Mouse (Mus musculus): ENCODE measurements at regions not wholly inside any gene's neighbourhood (a gene's known extent, or its start where the extent isn't known, plus 50 kb on each side); places are given as distances from the start of the nearest gene placed in this dataset.

GRCm38 (mm10) chr2:114993882-114994281, 339.1 kb upstream of the Dph6 start:
- no peak for DNase-seq

- DNase-seq: no peak
These were observed 340.1 kb upstream of the Dph6 start for GRCm38 (mm10) chr2:114994691-114995347.

- DNase-seq: no peak
These were observed 359.2 kb upstream of the Dph6 start for GRCm38 (mm10) chr2:115013916-115014315.

GRCm38 (mm10) chr2:115026777-115027176, 372.0 kb upstream of the Dph6 start:
- DNase-seq: no peak

- no peak for DNase-seq
These were observed 376.4 kb upstream of the Dph6 start for GRCm38 (mm10) chr2:115031134-115031533.

- peak; percentile 10 to 12 for DNase-seq
These were observed 381.4 kb upstream of the Dph6 start for GRCm38 (mm10) chr2:115036205-115036604.

- no peak for DNase-seq
These were observed 387.6 kb upstream of the Dph6 start for GRCm38 (mm10) chr2:115042299-115042785.

- peak; percentile 56 to 64 for DNase-seq
These were observed 401.7 kb upstream of the Dph6 start for GRCm38 (mm10) chr2:115056327-115057070.

- no peak for DNase-seq
These were observed 402.4 kb upstream of the Dph6 start for GRCm38 (mm10) chr2:115057200-115057599.

- no peak for DNase-seq
These were observed 412.9 kb upstream of the Dph6 start for GRCm38 (mm10) chr2:115067489-115068163.

- DNase-seq: no peak
These were observed 414.9 kb upstream of the Dph6 start for GRCm38 (mm10) chr2:115069704-115070103.

- DNase-seq: no peak
These were observed 415.4 kb upstream of the Dph6 start for GRCm38 (mm10) chr2:115070123-115070522.

GRCm38 (mm10) chr2:115070666-115071065, 415.9 kb upstream of the Dph6 start:
- DNase-seq: no peak

GRCm38 (mm10) chr2:115081563-115082291, 427.0 kb upstream of the Dph6 start:
- no peak for DNase-seq

- no peak for DNase-seq
These were observed 427.6 kb upstream of the Dph6 start for GRCm38 (mm10) chr2:115082292-115082809.

- DNase-seq: no peak
These were observed 433.8 kb upstream of the Dph6 start for GRCm38 (mm10) chr2:115088421-115089120.

GRCm38 (mm10) chr2:115090430-115091175, 435.8 kb upstream of the Dph6 start:
- no peak for DNase-seq

GRCm38 (mm10) chr2:115095351-115095750, 440.6 kb upstream of the Dph6 start:
- DNase-seq: no peak

GRCm38 (mm10) chr2:115101501-115101900, 446.7 kb upstream of the Dph6 start:
- no peak for DNase-seq

GRCm38 (mm10) chr2:115119429-115120205, 461.9 kb upstream of the BC052040 start:
- peak in 1 of 2 experiments; percentile 5 for DNase-seq

GRCm38 (mm10) chr2:115120206-115120503, 461.4 kb upstream of the BC052040 start:
- no peak for DNase-seq

Measured in cerebellum, postnatal 10 days (tissue).